ENCODE assay signal across 13 mouse cellular contexts in genomic region chr6:49149202-49149930, GRCm38 (mm10).
DNase-seq lines count a peak whose midpoint lies in the region; ATAC-seq and TF ChIP-seq lines count a peak whose summit lies in the region.
"Had no signal": no experiment of that assay in that cellular context is flagged by ENCODE, and none has a peak within 500 bp of the region (broad histone marks: within the 10 kb centered on the region; RNA-seq: fewer than 3 reads in every experiment).

No protein-coding gene starts in this region.

- WGBS in lung, embryonic 14.5 days, result 63% methylated on average over 5 of the region's 5 CpGs
- WGBS in kidney, adult 2 months, result 44% methylated on average over 5 of the region's 5 CpGs
- 50% methylated on average over 5 of the region's 5 CpGs for WGBS in stomach, postnatal 0 days

- no peak for TF ChIP-seq POLR2A in kidney, adult 2 months (IDR thresholded peaks at IDR 0.05; ENCODE audit: low read depth, low read length)

- TF ChIP-seq CTCF in lung, embryonic 14.5 days (IDR thresholded peaks at IDR 0.05; ENCODE audit: low read depth), result no peak
- no peak for TF ChIP-seq CTCF in kidney, adult 2 months (conservative IDR thresholded peaks at IDR 0.05; ENCODE audit: insufficient read depth, insufficient read length, low read depth, low read length)
- TF ChIP-seq CTCF in stomach, postnatal 0 days (IDR thresholded peaks at IDR 0.05; ENCODE audit: low read depth), result no peak

- no peaks in the 10 kb centered on the region for H3K36me3 ChIP-seq in lung, embryonic 14.5 days (ENCODE audit: insufficient read depth)
- H3K36me3 ChIP-seq in kidney, adult 2 months (ENCODE audit: control insufficient read depth, insufficient read depth, low read length), result no peaks in the 10 kb centered on the region
- no peaks in the 10 kb centered on the region for H3K36me3 ChIP-seq in stomach, postnatal 0 days (ENCODE audit: control insufficient read depth, insufficient read depth, low read length)
- H3K36me3 ChIP-seq: hindbrain, embryonic 13.5 days had no signal

- H3K4me3 ChIP-seq in lung, embryonic 14.5 days (ENCODE audit: low read depth, low read length), result no peak overlapping the region
- H3K4me3 ChIP-seq in kidney, adult 2 months (ENCODE audit: insufficient read depth, low read depth, low read length), result no peak overlapping the region
- H3K4me3 ChIP-seq in stomach, postnatal 0 days (ENCODE audit: low read depth, low read length), result no peak overlapping the region
- H3K4me3 ChIP-seq: hindbrain, embryonic 13.5 days had no signal

- peak overlapping the region; percentile 88 for H3K27ac ChIP-seq in lung, embryonic 14.5 days (ENCODE audit: low read depth)
- peak overlapping the region; percentile 99 for H3K27ac ChIP-seq in kidney, adult 2 months (ENCODE audit: insufficient read depth, low read depth, low read length)
- peak overlapping the region; percentile 83 for H3K27ac ChIP-seq in stomach, postnatal 0 days (replicated peaks)
- H3K27ac ChIP-seq: hindbrain, embryonic 13.5 days had no signal

- TF ChIP-seq EP300 in stomach, postnatal 0 days (optimal IDR thresholded peaks at IDR 0.05), result no peak

- DNase-seq in lung, embryonic 14.5 days, result no peak
- DNase-seq in lung, postnatal 25 days (ENCODE audit: low spot score), result no peak
- DNase-seq in kidney, adult 2 months, result peak; percentile 88
- DNase-seq in kidney, postnatal 25 days, result peak; percentile 71 to 85
- DNase-seq in stomach, postnatal 0 days (ENCODE audit: low spot score), result no peak
- no peak for DNase-seq in right cerebral cortex, postnatal 4 days
- DNase-seq in urinary bladder, adult 2 months (ENCODE audit: low spot score), result no peak
- DNase-seq: adrenal gland, postnatal 25 days; forebrain, postnatal 0 days; gastrocnemius, postnatal 10 days; lung, adult 2 months had no signal

- peak overlapping the region; percentile 27; the same call in 1 of the 2 replicates for H3K4me2 ChIP-seq in lung, embryonic 14.5 days
- no peak overlapping the region for H3K4me2 ChIP-seq in stomach, postnatal 0 days (replicated peaks; ENCODE audit: low read depth)
- H3K4me2 ChIP-seq: hindbrain, embryonic 13.5 days; midbrain, embryonic 11.5 days had no signal

- no peaks in the 10 kb centered on the region for H3K9me3 ChIP-seq in lung, embryonic 14.5 days (ENCODE audit: low read depth, low read length)
- H3K9me3 ChIP-seq in stomach, postnatal 0 days (ENCODE audit: control insufficient read depth, low read length), result no peaks in the 10 kb centered on the region
- H3K9me3 ChIP-seq: hindbrain, embryonic 13.5 days had no signal

- ATAC-seq in lung, embryonic 14.5 days (ENCODE audit: insufficient read depth), result 0 out of 2 replicates have a peak, but pooled peaks have one; percentile 38
- ATAC-seq in stomach, postnatal 0 days (ENCODE audit: low FRiP score, low TSS enrichment), result peak; percentile 61
- ATAC-seq: forebrain, postnatal 0 days had no signal

- no peak overlapping the region for H3K9ac ChIP-seq in lung, embryonic 14.5 days
- no peak overlapping the region for H3K9ac ChIP-seq in stomach, postnatal 0 days (ENCODE audit: low read length)
- H3K9ac ChIP-seq: forebrain, postnatal 0 days; hindbrain, embryonic 13.5 days had no signal

- H3K27me3 ChIP-seq in lung, embryonic 14.5 days (ENCODE audit: insufficient read depth, low read length), result no peaks in the 10 kb centered on the region
- H3K27me3 ChIP-seq in kidney, adult 2 months (replicated peaks; ENCODE audit: control insufficient read depth, insufficient read depth, low read length), result no peaks in the 10 kb centered on the region
- H3K27me3 ChIP-seq in stomach, postnatal 0 days (ENCODE audit: control insufficient read depth, insufficient read depth, low read length), result no peaks in the 10 kb centered on the region
- H3K27me3 ChIP-seq: hindbrain, embryonic 13.5 days had no signal

- 0 out of 2 replicates have a peak, but pooled peaks cover 3% of the 10 kb centered on the region for H3K4me1 ChIP-seq in lung, embryonic 14.5 days (ENCODE audit: insufficient read depth)
- H3K4me1 ChIP-seq in kidney, adult 2 months (ENCODE audit: control insufficient read depth, insufficient read depth, low read length), result peaks cover 24% of the 10 kb centered on the region
- peaks cover 4% of the 10 kb centered on the region for H3K4me1 ChIP-seq in stomach, postnatal 0 days (replicated peaks; ENCODE audit: control insufficient read depth, insufficient read depth)

Comparison
In these comparisons a context has a peak if more than half of its experiments do, and no peak if none do; other contexts are left out.
1. DNase-seq: peak in kidney, adult 2 months (single experiment) and kidney, postnatal 25 days (2 of 2); none in lung, embryonic 14.5 days (single experiment), lung, postnatal 25 days (single experiment), stomach, postnatal 0 days (single experiment), right cerebral cortex, postnatal 4 days (single experiment) and urinary bladder, adult 2 months (single experiment).
2. Peak in every context shown above with its lines, with median percentiles within 50 percentile points of each other: H3K27ac ChIP-seq.